Mouse (Mus musculus): ENCODE data around the gene Pcdh19.
"Not testable (repeated sequence)": the region's sequence is repeated elsewhere in the genome, so short reads cannot be mapped to it uniquely, and the experiment has no call there.

Gene Pcdh19

GRCm38 (mm10) chrX:133688840-133689239 lies at the start of gene Pcdh19:
Gene Pcdh19 (minus strand): TSS chrX:133688987.
- DNase-seq (ENCODE audit: low spot score) = peak; percentile 82

- no peak for DNase-seq (ENCODE audit: low spot score)
Observed at GRCm38 (mm10) chrX:133735871-133736270, 47.1 kb upstream of the Pcdh19 start.

GRCm38 (mm10) chrX:133734984-133735383 lies 46.2 kb upstream of the Pcdh19 start:
- peak; percentile 35 for DNase-seq (ENCODE audit: low spot score)

- no peak for DNase-seq (ENCODE audit: low spot score)
Observed at GRCm38 (mm10) chrX:133721517-133721916, 32.7 kb upstream of the Pcdh19 start.

- no peak for DNase-seq (ENCODE audit: low spot score)
Observed at GRCm38 (mm10) chrX:133710621-133711020, 21.8 kb upstream of the Pcdh19 start.

GRCm38 (mm10) chrX:133702902-133703301 lies 14.1 kb upstream of the Pcdh19 start:
- no peak for DNase-seq (ENCODE audit: low spot score)

GRCm38 (mm10) chrX:133697871-133698270 lies 9.1 kb upstream of the Pcdh19 start:
- not testable (repeated sequence) for DNase-seq (ENCODE audit: low spot score)

- peak; percentile 10 for DNase-seq (ENCODE audit: low spot score)
Observed at GRCm38 (mm10) chrX:133696461-133696860, 7.7 kb upstream of the Pcdh19 start.

GRCm38 (mm10) chrX:133693037-133693760 lies 4.4 kb upstream of the Pcdh19 start:
- no peak for DNase-seq (ENCODE audit: low spot score)

GRCm38 (mm10) chrX:133692392-133692790 lies 3.6 kb upstream of the Pcdh19 start:
- no peak for DNase-seq (ENCODE audit: low spot score)

- peak; percentile 59 for DNase-seq (ENCODE audit: low spot score)
Observed at GRCm38 (mm10) chrX:133691581-133692391, 3.0 kb upstream of the Pcdh19 start.

GRCm38 (mm10) chrX:133690822-133691221 lies 2.0 kb upstream of the Pcdh19 start:
- DNase-seq (ENCODE audit: low spot score) = no peak

GRCm38 (mm10) chrX:133689576-133690250 lies 926 bp upstream of the Pcdh19 start:
- peak; percentile 12 for DNase-seq (ENCODE audit: low spot score)

GRCm38 (mm10) chrX:133688156-133688555 lies 631 bp downstream of the Pcdh19 start:
- no peak for DNase-seq (ENCODE audit: low spot score)

GRCm38 (mm10) chrX:133687666-133688151 lies 1.1 kb downstream of the Pcdh19 start:
- DNase-seq (ENCODE audit: low spot score) = peak; percentile 18

- DNase-seq (ENCODE audit: low spot score) = peak; percentile 16
Observed at GRCm38 (mm10) chrX:133686533-133687311, 2.1 kb downstream of the Pcdh19 start.

- no peak for DNase-seq (ENCODE audit: low spot score)
Observed at GRCm38 (mm10) chrX:133685572-133685971, 3.2 kb downstream of the Pcdh19 start.

- DNase-seq (ENCODE audit: low spot score) = no peak
Observed at GRCm38 (mm10) chrX:133683961-133684360, 4.8 kb downstream of the Pcdh19 start.

- DNase-seq (ENCODE audit: low spot score) = no peak
Observed at GRCm38 (mm10) chrX:133675121-133675520, 13.7 kb downstream of the Pcdh19 start.

- DNase-seq (ENCODE audit: low spot score) = no peak
Observed at GRCm38 (mm10) chrX:133673796-133674195, 15.0 kb downstream of the Pcdh19 start.

- no peak for DNase-seq (ENCODE audit: low spot score)
Observed at GRCm38 (mm10) chrX:133660111-133660510, 28.7 kb downstream of the Pcdh19 start.

Measured in embryo, embryonic 10 days (tissue).